Mouse (Mus musculus) layer of hippocampus, adult 9-11 months (tissue): ENCODE results near the gene Cga.

ENCODE experiments used
- DNase-seq: peaks from one replicate; pipeline ENCODE4 v3.0.0; 2022

The Cga gene

DNA sequence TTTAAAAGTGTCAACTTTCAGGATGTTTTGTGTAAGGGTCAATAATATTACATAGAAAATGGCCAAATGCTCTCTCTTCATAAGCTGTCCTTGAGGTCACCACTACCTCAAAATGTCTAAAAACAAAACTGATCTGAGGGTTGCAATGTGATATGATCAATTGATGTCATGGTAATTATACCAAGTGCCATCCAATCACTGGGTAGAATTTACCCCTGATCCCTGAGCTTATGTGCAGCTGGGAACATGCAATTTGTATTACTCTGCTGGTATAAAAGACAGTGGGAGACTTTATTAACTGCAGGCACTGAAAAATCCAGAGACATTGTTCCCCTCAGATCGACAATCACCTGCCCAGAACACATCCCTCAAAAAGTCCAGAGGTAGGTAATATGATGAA is at the start of gene Cga:
TSS of gene Cga (plus strand) at position 301 of the 400 bp plus-strand sequence.
- no peak for DNase-seq

DNA sequence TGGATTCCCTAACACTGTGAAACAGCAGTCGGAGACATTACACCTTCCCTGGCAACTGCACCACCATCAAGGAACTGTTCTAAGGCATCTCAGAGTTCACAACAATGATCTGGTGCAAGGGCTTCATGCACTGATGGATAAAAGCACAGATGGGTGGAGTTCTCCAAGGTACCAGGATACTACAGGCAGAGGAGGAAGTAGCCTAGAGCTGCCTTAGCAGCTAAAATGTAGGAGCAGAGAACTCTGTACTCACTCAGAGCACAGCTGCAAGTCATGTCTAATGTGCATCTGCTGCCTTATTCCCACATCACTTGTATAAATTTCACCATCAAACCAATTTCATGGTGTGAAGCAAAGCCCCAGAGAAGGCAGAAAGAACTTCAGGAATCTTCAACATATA is 49.7 kb upstream of the Cga start:
- no peak for DNase-seq

DNA sequence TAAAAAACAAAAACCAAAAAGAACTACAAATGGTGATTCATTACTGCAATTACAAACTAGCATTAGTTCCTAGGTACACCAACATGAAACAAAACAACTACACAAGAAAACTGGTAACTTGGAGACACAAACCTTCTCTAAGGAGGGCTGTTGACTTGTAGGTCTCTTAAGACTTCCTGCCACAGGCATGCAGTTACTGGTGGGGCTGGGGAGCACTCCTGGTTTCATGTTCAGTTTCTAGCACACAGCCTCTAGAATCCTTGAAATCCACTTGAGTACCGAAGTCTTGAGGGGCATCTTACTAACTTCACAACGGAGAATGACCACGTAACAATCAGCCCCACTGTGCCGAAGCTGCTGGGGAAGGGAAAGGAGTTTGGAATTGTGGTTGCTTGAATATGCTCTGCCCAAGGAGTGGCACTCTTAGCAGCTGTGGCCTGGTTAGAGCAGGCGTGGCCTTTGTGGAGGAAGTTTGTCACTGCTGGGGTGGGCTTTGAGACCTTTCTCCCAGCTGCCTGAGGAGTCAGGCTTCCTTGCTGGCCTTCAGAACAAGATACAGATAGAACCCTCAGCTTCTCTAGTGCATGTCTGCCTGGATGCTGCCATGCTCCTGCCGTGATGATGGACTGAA is 45.8 kb upstream of the Cga start:
- no peak for DNase-seq

DNA sequence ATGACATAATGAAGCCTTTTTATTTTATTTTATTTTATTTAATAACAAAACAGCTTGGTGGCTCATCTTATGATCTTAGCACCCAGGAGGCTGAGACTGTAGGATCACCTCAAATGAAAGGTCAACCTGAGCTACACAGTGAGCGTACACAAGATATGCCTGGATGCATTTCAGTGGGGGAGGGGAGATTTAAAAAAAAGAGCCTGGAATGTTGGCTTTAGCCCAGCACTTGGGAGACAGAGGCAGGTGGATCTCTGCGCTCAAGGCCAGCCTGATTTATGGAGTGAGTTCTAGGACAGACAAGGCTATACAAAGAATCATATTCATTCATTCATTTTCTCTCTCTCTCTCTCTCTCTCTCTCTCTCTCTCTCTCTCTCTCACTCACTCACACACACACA is 43.4 kb upstream of the Cga start:
- DNase-seq: no peak

DNA sequence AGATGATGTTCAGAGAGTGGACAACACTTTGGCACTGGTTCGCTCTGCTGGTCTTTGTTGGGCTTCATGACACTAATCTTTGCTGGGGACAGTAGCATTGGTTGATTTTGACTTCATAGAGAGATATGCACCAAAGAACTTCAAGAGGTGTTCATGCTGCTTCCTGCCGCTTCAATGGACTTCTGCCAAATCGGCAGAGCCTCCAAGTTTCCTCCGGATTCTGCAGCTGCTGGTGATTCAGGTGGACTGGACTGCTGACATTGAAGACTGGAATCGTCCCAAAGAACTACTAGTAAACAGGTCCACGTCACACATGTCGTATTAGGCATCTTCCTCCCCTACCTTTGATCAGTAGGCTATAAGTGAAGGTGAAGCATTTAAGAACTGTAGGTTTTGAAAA is 41.5 kb upstream of the Cga start:
- DNase-seq: no peak

DNA sequence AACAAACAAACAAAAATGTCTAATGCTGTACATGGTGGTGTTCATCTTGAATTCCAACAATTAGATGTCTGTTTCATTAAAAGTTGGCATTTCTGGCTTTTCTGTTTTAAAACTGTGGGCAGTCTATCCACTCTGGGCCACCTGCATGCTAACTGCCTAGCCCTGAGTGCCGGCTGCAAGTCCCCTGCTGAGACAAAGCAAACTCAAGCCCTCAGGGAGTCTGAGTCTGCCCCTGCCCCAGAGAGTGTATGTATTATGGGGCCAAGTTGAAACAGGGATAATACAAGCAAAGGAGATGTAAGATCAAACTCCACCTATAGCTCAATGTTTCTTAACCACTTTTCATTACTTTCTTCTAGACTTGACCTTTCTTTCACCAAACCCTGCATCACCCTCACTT is 37.6 kb upstream of the Cga start:
- DNase-seq: no peak

DNA sequence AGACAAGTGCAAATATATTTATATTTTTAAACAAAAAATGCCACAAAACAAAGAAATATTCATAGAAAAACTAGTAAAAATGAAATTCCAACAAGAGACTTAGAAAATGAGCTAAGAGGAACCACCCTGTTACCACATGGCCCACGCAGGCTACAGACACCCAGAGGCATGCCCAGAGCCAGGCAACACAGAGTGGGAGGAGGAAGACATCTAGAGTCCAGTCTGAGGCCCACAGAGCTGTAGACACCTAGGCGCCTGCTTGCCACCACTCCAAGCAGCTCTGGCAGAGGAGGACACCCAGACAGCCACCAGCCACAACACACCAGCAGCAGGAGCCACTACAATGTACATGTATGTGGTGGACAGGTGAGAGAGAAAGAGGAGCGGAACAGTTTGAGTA is 34.7 kb upstream of the Cga start:
- no peak for DNase-seq

DNA sequence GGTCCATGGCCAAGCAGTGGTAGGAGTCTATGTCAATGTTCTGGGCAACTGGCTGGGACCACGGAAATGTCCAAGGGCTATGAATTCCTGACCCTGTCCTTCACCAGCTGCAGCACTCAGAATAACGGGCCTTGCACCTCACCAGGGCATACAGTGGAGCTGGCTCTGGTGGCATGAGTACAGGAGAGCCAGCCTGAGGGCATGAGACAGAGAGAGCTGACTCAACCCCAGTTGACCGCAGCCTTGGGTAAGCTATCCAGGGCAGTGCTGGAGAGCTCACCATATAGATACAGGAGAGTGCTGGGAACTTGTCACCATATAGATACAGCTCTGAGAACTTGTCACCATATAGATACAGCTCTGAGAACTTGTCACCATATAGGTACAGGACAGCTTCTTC is 34.2 kb upstream of the Cga start:
- no peak for DNase-seq

DNA sequence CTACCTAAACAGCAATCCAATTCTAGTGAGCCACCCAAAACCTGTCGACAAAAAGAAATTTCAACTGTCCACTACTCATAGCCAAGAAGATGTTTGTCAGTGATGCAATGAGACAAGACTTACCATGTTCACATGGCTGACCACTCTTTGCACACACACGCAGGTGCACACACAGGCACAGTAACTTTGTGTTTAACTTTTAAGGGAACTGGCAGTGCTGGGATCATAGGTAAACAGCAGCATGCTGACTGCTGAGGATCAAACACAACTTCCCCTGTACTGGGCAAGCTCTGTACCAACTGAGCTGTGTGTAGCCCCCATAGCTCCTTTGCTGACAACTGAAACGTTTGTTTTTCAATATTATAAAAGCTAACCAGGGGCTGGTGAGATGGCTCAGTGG is 32.1 kb upstream of the Cga start:
- no peak for DNase-seq

DNA sequence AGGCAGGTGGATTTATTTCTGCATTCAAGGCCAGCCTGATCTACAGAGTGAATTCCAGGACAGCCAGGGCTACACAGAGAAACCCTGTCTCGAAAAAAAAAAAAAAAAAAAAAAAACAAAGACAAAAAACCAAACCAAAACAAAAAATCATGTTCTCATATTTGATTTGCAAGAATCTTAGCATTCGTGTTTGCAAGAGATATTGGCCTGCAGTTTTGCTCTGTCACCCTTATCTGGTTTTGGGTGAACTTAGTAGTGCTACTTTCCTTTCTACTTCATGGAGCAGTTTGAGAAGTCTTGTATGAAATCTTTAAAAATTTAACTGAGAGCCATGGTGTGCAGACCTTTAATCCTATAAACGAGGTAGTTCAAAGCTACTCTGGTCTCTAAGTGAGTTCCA is 23.8 kb upstream of the Cga start:
- no peak for DNase-seq

DNA sequence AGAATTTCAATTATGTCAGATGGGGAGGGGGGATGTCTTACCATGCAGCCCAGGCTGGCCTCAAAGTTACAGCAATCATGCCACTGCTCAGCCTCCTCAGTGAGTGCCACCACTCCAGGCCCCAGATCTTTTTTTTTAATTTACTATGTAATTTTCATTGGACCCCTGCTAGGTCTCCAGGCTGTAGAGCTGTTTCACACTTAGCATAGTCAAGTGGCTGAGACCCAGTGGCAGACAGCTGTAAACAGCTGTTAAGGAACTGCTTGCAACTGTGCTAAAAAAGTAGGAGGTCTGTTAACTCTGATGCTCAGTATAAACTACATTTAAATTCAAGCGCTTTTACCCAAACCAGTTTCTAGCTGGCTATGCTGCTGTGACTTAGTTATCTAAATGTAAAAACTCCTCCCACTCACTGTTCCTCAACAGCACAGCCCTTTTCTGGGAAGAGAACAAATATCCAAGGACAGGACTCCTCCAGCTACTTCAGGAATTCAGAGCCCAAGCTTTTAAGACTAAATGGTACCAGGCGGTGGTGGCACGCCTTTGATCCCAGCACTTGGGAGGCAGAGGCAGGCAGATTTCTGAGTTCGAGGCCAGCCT is 20.6 kb upstream of the Cga start:
- no peak for DNase-seq

DNA sequence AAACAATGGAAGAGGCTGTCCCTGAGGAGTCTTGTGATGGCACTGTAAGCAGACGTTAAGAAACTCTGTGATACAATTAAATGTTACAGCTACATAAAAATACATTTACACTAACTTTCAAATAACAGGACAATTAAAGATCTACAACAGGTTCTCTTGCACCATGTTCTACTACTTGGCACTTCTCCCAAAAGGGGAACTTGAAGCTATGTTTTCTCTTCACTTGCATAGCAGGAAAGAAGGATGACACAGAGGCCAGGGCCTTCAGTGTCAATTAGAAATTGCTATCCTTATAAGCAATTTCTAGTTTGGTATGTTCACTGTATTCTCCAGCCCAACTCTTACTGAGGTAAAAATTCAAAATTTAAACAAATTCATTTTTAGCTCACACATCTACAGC is 19.3 kb upstream of the Cga start:
- no peak for DNase-seq

DNA sequence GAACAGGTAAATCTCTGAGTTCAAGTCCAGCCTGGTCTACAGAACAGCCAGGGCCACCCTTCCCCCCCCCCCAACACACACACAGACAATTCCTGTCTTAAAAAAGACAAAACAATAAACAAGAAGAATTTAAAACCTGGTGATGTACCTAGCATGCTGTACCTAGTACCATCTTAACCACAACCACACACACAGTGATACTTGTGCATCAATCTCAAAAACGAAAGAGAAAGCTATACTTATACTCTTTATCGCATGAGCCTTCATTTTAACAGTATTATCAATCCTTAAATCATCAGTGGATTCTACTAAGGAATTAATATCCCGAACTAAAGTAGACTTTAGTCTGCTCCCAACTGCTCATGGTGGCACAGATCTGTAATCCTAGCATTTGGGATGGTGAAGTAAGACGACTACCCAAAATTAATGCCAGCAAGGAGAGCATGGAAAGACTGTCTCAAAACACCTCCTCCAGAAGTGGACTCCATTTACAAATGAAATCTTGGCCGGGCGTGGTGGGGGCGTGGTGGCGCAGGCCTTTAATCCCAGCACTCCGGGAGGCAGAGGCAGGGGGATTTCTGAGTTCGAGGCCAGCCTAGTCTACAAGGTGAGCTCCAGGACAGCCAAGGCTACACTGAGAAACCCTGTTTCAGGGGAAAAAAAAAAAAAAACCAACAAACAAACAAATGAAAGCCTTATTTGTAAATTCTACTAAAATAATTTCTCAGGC is 12.5 kb upstream of the Cga start:
- no peak for DNase-seq

DNA sequence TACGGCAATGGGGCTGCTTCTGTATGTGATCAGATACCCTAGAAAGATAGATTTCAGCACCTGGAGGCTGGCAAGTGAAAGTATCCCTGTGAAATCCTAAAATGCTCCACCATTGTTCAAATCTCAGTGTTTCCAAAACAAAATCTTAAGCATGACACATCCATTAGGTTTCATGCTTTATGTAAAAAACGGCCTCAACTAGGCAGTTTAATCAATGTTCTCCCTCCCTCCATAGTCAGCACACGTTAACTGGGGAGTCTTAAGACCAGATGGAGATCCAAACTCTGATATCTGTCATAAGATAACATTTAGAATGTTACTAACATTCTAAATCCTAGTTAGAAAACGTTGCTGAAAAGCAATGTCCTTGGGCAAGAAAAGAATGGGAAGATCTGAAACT is 11.7 kb upstream of the Cga start:
- DNase-seq: no peak

DNA sequence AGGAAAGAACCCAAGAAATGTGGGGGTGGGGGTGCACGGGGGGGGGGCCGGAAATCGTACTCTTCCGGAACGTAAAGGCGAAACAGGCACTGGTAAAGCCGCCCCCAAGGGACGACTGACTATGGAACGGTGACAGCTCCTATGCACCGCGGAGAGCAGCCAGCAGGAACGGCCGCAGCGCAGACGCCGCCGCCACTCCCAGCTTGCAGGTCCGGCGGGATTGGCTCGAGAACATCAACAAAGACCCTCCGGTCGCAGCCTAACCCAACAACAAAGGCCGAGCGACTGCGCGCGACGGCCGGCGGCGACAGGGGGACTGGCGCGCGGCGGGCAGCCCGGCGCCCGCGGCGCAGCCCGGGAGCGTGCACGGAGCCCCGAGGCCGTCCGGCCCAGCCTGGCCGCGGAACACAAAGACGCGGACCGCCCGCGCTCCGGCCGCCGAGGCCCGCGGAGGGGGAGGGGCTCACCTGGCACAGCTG is 11.2 kb upstream of the Cga start:
- peak; percentile 51 for DNase-seq

DNA sequence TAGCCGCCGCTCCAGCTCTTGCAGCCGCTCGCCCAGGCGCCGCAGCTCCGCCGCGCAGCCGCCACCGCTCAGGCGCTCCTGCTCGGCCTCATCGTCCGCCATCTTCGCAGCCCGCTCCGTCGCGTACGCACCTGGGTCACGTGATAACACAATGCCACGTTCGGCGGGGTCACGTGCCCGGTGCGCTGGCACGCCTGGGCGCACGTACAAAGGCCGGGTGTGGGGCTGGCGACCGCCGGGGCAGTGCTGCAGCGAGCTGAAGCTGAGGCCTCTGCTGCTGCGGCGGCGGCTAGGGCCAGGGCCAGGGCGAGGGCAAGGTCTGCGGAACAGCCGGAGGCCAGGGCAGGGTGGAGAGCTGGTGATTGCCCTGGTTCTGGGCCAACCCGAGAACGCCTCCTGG is 10.8 kb upstream of the Cga start, which contains the start of gene Zfp292:
TSS of gene Zfp292 (minus strand) at position 143 of the 400 bp plus-strand sequence.
- DNase-seq: peak; percentile 96

DNA sequence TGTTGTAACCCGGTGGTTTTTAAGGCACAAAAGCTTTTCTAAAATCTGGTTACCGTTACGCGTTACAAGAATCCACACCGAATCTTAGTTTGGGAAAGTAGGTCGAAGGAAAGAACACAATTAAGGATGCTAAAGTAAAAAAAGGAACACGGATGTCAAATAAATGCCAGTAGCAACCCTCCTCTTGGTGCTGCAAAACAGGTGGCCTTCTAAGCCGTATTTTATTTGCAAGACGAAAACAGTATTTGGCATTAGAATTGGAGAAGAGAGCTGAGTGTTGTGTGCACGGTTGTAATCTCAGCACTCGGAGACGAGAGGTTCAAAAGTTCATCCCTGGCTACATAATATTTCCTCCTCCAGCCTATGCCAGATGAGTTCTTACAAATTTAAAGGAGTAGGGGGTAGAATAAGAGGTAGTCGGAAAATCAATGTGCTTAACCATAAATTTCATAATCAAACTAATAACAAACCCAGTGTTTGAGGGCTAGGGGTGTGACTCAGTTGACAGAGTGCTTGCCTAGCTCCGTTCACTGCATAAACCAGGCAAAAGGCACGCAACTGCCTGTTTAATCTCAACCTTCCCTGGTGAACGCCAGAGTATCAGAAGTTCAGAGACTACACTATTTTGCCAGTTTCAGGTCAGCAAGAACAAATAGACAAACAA is 10.1 kb upstream of the Cga start:
- no peak for DNase-seq

DNA sequence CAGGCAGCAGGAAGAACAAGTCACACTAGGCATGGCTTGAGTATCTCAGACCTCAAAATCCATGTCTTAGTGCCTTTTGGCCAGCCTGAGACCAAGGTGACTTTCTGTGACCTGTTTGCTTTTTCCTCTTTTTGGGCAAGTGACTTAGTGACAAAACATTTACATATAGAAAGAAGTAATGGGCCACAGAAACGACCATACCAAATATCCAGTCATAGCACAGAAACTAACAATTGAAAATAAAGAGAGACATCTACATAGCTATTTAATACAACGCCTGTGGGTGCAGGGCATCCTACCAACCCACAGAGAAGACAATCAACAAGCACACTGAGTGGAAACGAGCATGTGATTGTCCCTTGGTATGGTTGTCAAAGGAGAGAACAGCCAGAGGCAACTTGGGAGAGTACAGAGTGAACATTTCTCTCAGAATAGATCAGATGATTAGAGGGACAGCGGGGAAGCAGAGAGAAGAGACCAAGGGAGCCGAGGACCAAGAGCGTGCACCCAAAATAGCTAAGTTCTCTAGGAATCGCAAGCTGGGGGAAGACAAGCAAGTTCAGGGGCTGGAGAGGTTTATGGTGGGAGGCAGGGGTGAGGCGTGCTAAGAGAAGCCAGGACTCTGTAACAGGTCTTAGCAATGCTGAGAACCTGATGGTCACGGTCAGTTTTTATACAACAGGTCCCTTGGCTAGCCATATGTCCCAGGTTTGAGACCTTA is 7.8 kb upstream of the Cga start:
- DNase-seq: no peak

DNA sequence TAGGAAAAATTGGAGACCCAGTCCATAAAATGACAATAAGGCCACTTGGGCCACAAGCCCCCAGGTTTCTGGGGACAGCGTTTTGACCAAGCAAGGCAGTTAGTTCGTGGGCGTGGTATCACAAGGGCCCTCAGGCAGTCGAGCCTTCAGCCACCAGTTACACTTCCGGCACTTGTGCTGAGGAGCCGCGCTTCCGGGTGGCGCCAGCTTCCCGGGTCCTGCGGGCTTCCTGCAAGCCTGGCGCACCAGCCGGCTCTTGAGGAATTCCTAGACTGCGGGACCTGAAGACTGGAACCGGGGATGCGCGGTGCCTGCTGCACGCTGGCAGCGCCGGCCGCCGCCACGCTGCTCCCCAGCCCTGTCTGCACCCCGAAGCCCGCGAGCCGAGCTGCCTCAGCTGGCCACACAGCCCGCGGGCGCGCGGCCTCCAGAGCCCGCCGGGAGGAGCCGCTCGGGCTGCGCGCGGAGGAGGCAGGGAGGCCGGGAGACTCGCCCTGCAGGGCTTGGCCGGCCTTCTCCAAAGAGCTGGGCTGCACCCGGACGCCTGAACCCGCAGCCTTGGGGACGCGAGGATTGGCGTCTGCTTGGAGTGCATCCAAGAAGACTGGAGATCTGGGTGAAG is 7.0 kb upstream of the Cga start:
- DNase-seq: peak; percentile 82

DNA sequence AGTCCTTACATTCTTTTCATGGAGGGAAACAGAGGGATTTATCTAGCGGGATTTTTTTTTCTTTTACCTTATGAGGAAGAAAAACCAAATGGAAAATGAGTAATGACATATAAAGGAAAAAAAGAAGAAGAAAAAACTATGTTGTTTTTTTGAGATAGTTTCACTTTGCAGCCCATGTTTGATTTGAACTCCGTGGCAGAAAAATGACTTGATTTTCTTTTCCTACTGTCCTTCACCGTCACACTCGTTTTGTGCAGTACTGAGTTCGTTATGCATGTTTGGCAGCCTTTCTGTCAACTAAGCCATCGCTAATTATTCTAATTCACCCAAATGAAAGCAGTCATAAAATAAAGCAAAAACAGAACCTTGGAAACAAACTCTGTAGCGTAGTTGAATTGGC is 6.3 kb upstream of the Cga start:
- no peak for DNase-seq

DNA sequence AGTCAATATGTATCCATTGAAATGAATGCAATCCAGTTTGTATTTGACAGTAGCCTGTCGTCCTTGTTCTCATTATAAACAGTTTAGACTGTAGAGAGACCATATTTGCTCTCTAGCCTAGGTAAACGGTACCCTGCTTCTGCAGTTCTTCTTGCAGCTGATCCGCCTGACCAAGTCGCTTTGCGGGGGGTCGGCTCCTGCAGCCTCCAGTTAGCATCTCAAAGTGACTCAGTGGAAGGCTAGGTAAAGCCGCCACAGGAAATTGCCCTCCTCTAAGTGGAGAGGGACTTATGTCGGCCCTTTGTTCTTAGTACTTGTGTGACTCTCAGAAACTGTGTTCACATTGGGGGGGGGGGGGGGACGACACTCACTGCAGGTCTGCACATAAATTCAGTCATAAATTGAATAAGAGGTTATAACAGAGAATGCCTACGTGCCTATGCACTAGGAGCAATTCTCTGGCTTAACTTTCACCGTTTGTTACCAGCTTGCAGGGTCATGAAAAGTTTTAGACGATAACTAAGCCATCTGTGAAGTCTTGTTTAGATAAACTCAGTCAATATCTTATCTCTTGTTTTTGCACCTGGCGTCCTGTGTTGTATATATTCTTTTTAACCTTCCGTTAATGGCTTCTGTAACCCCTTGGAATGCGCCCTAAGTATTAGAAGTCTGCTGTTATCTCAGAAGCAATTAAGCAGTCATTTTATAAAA is 4.3 kb upstream of the Cga start:
- no peak for DNase-seq

DNA sequence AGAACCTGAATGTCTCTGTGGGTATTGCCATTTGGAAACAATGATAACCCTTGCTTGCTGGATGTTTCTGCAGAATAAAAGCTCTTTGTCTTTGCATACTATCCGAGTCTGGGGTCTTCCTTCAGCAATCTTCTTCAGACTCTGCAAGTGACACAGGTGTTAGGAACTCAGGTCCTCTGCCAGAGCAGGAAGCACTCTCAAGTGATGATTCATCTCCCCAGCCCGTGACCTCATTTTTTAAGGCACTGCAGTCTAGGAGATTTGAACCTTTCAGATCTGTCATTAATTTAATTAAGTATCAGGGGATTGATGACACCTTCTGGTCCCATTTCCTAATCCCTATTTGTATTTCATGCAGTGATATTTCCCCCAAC is 3.8 kb upstream of the Cga start:
- no peak for DNase-seq
